Mouse (Mus musculus) T-helper 1 cell (primary cell): ENCODE measurements around the gene Htr2a.

ENCODE experiments used
- in situ Hi-C: fragments of 300-600 bp; cut with MboI, MseI; formaldehyde crosslinking; loops from one replicate; pipeline ENCODE4 v1.15.1; 2025; ENCODE audit warnings: high pct_unique_total_duplicates

The Htr2a gene

GRCm38 (mm10) chr14:74697432-74697831 is 56.8 kb downstream of the Htr2a start:
- in situ Hi-C loops: no loop called here

- in situ Hi-C loops: no loop called here
These were observed 58.6 kb downstream of the Htr2a start for GRCm38 (mm10) chr14:74699241-74699640.

- in situ Hi-C loops: no loop called here
These were observed 63.3 kb downstream of the Htr2a start for GRCm38 (mm10) chr14:74703930-74704329.

GRCm38 (mm10) chr14:74709054-74709453 is 68.4 kb downstream of the Htr2a start:
- in situ Hi-C loops: no loop called here

GRCm38 (mm10) chr14:74723541-74723940 is 82.9 kb downstream of the Htr2a start:
- in situ Hi-C loops: no loop called here

- in situ Hi-C loops: no loop called here
These were observed 90.8 kb downstream of the Htr2a start for GRCm38 (mm10) chr14:74731221-74732078.

GRCm38 (mm10) chr14:74732079-74732783 is 91.6 kb downstream of the Htr2a start, which contains the start of gene Esd:
Gene Esd (plus strand): TSS chr14:74732297.
- in situ Hi-C loops: no loop called here

- in situ Hi-C loops: no loop called here
These were observed 92.8 kb downstream of the Htr2a start for GRCm38 (mm10) chr14:74733397-74733796.

- in situ Hi-C loops: no loop called here
These were observed 94.8 kb downstream of the Htr2a start for GRCm38 (mm10) chr14:74735471-74735870.

GRCm38 (mm10) chr14:74736850-74737249 is 96.2 kb downstream of the Htr2a start:
- in situ Hi-C loops: no loop called here
